Mouse (Mus musculus) kidney, adult 2 months (tissue): ENCODE results near the gene Ap5z1.

Experiments used
- CTCF ChIP-seq: fragments of 200-500 bp; conservative IDR thresholded peaks from 2 replicates; pipeline ENCODE4 v1.5.1; 2011; ENCODE audit warnings: low read depth, mild to moderate bottlenecking, control low read depth, low read length, moderate library complexity, mixed read lengths; ENCODE audit not compliant: insufficient read depth, insufficient read length
- POLR2A ChIP-seq: fragments of 200-500 bp; IDR thresholded peaks from one replicate; pipeline ENCODE4 v1.6.1; 2011; ENCODE audit warnings: low read depth, low read length, control low read depth

- TF ChIP-seq CTCF: no peak
- no peak for TF ChIP-seq POLR2A
Measured at GRCm38 (mm10) chr5:142448623-142449022, 15.1 kb upstream of the Ap5z1 start.
